Mouse (Mus musculus): ENCODE results near the gene Avil. TPM values are rescaled to one million over a fixed set of nuclear protein-coding genes. Genes with fewer than 3 reads are reported as not detected.

Avil gene
- total RNA-seq, 2 experiments from 2014 or later = 1.8 to 2.0 TPM

- intact Hi-C loops (cut with DNase I) = no loop called here
- DNase-seq = no peak
These were observed 2.8 kb downstream of the Avil start for GRCm38 (mm10) chr10:127003334-127003733.

- intact Hi-C loops (cut with DNase I) = no loop called here
- no peak for DNase-seq
These were observed 3.3 kb downstream of the Avil start for GRCm38 (mm10) chr10:127003806-127004205.

- DNase-seq = peak in 1 of 2 experiments; percentile 24
- intact Hi-C loops (cut with DNase I) = no loop called here
These were observed 16.0 kb downstream of the Avil start for GRCm38 (mm10) chr10:127016488-127016887.

- DNase-seq = no peak
- intact Hi-C loops (cut with DNase I) = no loop called here
These were observed 16.6 kb downstream of the Avil start for GRCm38 (mm10) chr10:127017071-127017470.

GRCm38 (mm10) chr10:127018422-127018821 is 17.9 kb downstream of the Avil start:
- DNase-seq = no peak

GRCm38 (mm10) chr10:127030336-127031296 is 30.1 kb downstream of the Avil start, which contains the start of gene Tsfm:
TSS of gene Tsfm (minus strand) at chr10:127030840.
- intact Hi-C loops (cut with DNase I) = loop anchor here (1.0 to 5.0 kb wide), 2 partner anchors 38 to 111 kb away; no protein-coding TSS in a partner anchor
- peak; percentile 88 to 92 for DNase-seq

More at GRCm38 (mm10) chr10:127018422-127018821, 17.9 kb downstream of the Avil start:
- intact Hi-C loops (cut with DNase I) = no loop called here

GRCm38 (mm10) chr10:127033301-127033741 is 32.8 kb downstream of the Avil start:
- intact Hi-C loops (cut with DNase I) = loop anchor here (5.0 kb wide), 1 partner anchor 41 kb away; no protein-coding TSS in a partner anchor
- DNase-seq = no peak

GRCm38 (mm10) chr10:127036273-127036672 is 35.8 kb downstream of the Avil start:
- no peak for DNase-seq
- intact Hi-C loops (cut with DNase I) = no loop called here

GRCm38 (mm10) chr10:127037641-127038040 is 37.1 kb downstream of the Avil start:
- no peak for DNase-seq
- intact Hi-C loops (cut with DNase I) = no loop called here

- intact Hi-C loops (cut with DNase I) = no loop called here
- DNase-seq = no peak
These were observed 40.2 kb downstream of the Avil start for GRCm38 (mm10) chr10:127040569-127041214.

GRCm38 (mm10) chr10:127041274-127041766 is 40.8 kb downstream of the Avil start, which contains the start of the genes Mettl1 and Eef1akmt3:
TSS of gene Mettl1 (plus strand) at chr10:127041414.
TSS of gene Eef1akmt3 (minus strand) at chr10:127041513.
- intact Hi-C loops (cut with DNase I) = no loop called here
- peak in 1 of 2 experiments; percentile 34 for DNase-seq

GRCm38 (mm10) chr10:127041774-127042338 is 41.3 kb downstream of the Avil start:
- peak; percentile 79 to 88 for DNase-seq
- intact Hi-C loops (cut with DNase I) = no loop called here

- intact Hi-C loops (cut with DNase I) = no loop called here
These were observed 42.1 kb downstream of the Avil start for GRCm38 (mm10) chr10:127042468-127043115.

GRCm38 (mm10) chr10:127043187-127043586 is 42.7 kb downstream of the Avil start:
- DNase-seq = no peak
- intact Hi-C loops (cut with DNase I) = no loop called here

More at GRCm38 (mm10) chr10:127042468-127043115, 42.1 kb downstream of the Avil start:
- DNase-seq = no peak

GRCm38 (mm10) chr10:127047954-127048353 is 47.4 kb downstream of the Avil start, which contains the start of gene Cyp27b1:
TSS of gene Cyp27b1 (plus strand) at chr10:127048250.
- intact Hi-C loops (cut with DNase I) = no loop called here

GRCm38 (mm10) chr10:127048608-127049394 is 48.3 kb downstream of the Avil start:
- intact Hi-C loops (cut with DNase I) = no loop called here

More at GRCm38 (mm10) chr10:127047954-127048353, 47.4 kb downstream of the Avil start, which contains the start of gene Cyp27b1:
- DNase-seq = no peak

GRCm38 (mm10) chr10:127049395-127050118 is 49.0 kb downstream of the Avil start:
- intact Hi-C loops (cut with DNase I) = no loop called here
- no peak for DNase-seq

More at GRCm38 (mm10) chr10:127048608-127049394, 48.3 kb downstream of the Avil start:
- no peak for DNase-seq

- DNase-seq = no peak
- intact Hi-C loops (cut with DNase I) = no loop called here
These were observed 49.6 kb downstream of the Avil start for GRCm38 (mm10) chr10:127050119-127050474.

Measured in gastrocnemius, postnatal 36 days (tissue).